Mouse (Mus musculus) limb, embryonic 10.5 days (tissue): ENCODE measurements around the gene Hoxd9. TPM values are rescaled to one million over a fixed set of nuclear protein-coding genes. Genes with fewer than 3 reads are reported as not detected.

ENCODE experiments used
- DNase-seq: peaks from one replicate; pipeline ENCODE4 v3.0.0-alpha.2; 2017; ENCODE audit warnings: low spot score
- H3K27ac ChIP-seq: fragments of 300-500 bp; sonication (generic); 2 replicates; pipeline ENCODE4 v1.5.1; 2016; ENCODE audit warnings: mild to moderate bottlenecking
- H3K27me3 ChIP-seq: fragments of 300-500 bp; sonication (generic); 2 replicates; pipeline ENCODE4 v1.6.1; 2016; ENCODE audit warnings: low read depth, mild to moderate bottlenecking; ENCODE audit not compliant: poor library complexity, severe bottlenecking
- H3K36me3 ChIP-seq: fragments of 300-500 bp; sonication (generic); 2 replicates; pipeline ENCODE4 v1.6.1; 2016; ENCODE audit warnings: mild to moderate bottlenecking, moderate library complexity
- H3K4me1 ChIP-seq: fragments of 300-500 bp; sonication (generic); 2 replicates; pipeline ENCODE4 v1.6.1; 2016
- H3K4me3 ChIP-seq: fragments of 300-500 bp; sonication (generic); 2 replicates; pipeline ENCODE4 v1.5.1; 2016; ENCODE audit warnings: mild to moderate bottlenecking, moderate library complexity
- H3K9me3 ChIP-seq: fragments of 300-500 bp; sonication (generic); replicated peaks from 2 replicates; pipeline ENCODE4 v1.6.1; 2016; ENCODE audit warnings: mild to moderate bottlenecking
- WGBS: fragments of 180-500 bp; shearing (Covaris S2); methylation state at CpG from one replicate; pipeline ENCODE4 v1.1.7; 2016; 5-methylcytosine and 5-hydroxymethylcytosine counted together
- polyA plus RNA-seq: library from polyadenylated mRNA; unstranded; fragments of >200 nt; fragmentation: Nextera tagmentation; extraction: Ambion mirVana; gene quantifications from 2 replicates; pipeline ENCODE4 v1.2.1, GENCODE M21; 2016

The Hoxd9 gene
- polyA plus RNA-seq, result 38.0 and 52.3 TPM in 2 replicates

DNA sequence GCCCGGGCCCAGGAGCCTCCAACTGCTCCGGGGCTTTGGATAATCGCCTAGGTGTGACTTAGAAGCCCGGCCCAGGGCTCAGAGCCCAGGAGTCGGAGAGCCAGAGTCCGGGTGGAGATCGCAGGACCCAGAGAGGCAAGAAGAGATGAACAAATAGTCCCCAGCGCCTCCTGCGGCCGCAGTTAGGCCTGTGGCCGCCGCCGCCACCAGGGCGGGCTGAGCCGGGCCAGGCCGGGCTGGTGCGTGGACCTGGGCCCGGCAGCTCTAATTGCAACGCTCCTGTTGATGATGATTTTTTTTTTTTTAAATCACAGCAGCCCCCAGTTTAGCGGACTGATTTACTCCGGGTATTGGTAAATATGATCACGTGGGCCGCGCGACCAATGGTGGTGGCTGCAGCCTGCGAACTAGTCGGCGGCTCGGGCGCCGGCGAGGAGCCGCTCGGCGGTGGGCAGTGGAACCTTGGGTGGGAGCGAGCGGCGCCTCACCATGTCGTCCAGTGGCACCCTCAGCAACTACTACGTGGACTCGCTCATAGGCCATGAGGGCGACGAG, at the start of gene Hoxd9:
Gene Hoxd9 (plus strand): TSS at position 161 of the 555 bp plus-strand sequence.
- H3K27ac ChIP-seq, result peak within 1 kb of the TSS; percentile 99

DNA sequence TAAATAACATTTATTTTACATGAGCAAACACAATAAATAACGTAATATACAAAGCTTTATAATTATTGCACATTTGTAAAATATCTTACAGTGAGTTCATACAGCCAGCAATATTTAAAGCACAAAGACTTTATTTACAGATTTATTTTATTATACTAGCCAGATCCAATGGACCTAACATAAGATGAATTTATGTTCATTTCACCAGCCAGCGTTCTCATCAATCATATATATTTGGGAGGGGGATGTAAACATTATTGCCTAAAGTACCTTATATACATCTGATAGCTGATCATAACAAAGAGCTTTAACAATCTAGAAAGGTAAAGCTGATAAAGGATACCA, 44.6 kb upstream of the Hoxd9 start:
- WGBS, result 38% methylated on average over 2 of the region's 2 CpGs

More for the DNA sequence above, at the start of gene Hoxd9:
- peak; percentile 88 for DNase-seq
- WGBS, result under 1% methylated on average over 43 of the region's 43 CpGs
- peak within 1 kb of the TSS; percentile 80 for H3K4me3 ChIP-seq
- H3K9me3 ChIP-seq, result no peaks in the 10 kb centered on the region
- H3K4me1 ChIP-seq, result peaks cover 74% of the 10 kb centered on the region
- H3K36me3 ChIP-seq, result peaks cover 14% of the 10 kb centered on the region
- peaks cover 58% of the 10 kb centered on the region for H3K27me3 ChIP-seq

DNA sequence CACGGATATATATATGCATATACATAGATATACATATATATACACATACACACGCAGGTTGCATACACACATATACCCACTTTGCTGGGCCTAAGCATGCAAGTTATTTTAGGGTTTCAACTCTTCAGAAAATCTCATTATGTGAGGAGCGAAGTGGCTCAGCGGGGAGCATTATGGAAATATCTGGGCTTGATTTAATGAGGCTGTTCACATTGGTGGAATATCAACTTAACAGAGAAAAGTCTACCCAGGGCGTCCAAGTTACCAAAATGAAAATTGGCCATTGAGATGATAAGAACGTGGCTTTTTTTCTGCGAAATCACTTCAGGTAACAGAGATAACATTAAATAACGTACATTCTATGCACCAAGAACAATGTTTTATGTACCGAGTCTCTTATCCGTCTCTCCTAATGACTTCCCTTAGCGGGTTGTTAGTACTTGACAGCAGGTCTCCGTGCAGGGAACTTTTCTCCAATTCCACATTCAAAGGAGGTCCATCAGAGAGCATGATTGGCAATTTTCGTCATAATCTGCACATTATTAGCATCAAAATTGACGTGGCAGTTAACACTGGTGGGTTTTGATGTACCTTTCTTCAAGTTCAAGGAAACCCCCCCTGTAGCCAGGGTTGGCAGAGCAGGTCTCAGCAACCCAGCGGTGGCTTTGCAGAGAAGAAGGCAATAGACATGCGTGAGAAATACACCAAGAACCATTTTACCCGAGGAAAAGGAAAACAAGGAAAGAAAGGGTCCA, 43.6 kb upstream of the Hoxd9 start:
- no peak overlapping the region for H3K27ac ChIP-seq
- DNase-seq, result no peak
- H3K9me3 ChIP-seq, result no peaks in the 10 kb centered on the region
- no peaks in the 10 kb centered on the region for H3K36me3 ChIP-seq
- peaks cover 54% of the 10 kb centered on the region for H3K4me1 ChIP-seq
- no peak overlapping the region for H3K4me3 ChIP-seq
- WGBS, result 14% methylated on average over 17 of the region's 17 CpGs
- peaks cover 98% of the 10 kb centered on the region for H3K27me3 ChIP-seq

More for the DNA sequence above, 44.6 kb upstream of the Hoxd9 start:
- Histone ChIP-seq H3K27me3 (peaks cover 98% of the 10 kb centered on the region), H3K9me3 (no peaks in the 10 kb centered on the region), H3K27ac (no peak overlapping the region), H3K4me3 (no peak overlapping the region), H3K4me1 (peaks cover 55% of the 10 kb centered on the region), H3K36me3 (no peaks in the 10 kb centered on the region)
- no peak for DNase-seq

GRCm38 (mm10) chr2:74654743-74655419, 42.6 kb upstream of the Hoxd9 start:
- Histone ChIP-seq H3K4me1 (peaks cover 48% of the 10 kb centered on the region), H3K27ac (peak overlapping the region; percentile 72), H3K4me3 (peak overlapping the region; percentile 51), H3K9me3 (no peaks in the 10 kb centered on the region), H3K36me3 (no peaks in the 10 kb centered on the region), H3K27me3 (peaks cover 98% of the 10 kb centered on the region)
- 5% methylated on average over 20 of the region's 20 CpGs for WGBS
- peak; percentile 51 for DNase-seq

DNA sequence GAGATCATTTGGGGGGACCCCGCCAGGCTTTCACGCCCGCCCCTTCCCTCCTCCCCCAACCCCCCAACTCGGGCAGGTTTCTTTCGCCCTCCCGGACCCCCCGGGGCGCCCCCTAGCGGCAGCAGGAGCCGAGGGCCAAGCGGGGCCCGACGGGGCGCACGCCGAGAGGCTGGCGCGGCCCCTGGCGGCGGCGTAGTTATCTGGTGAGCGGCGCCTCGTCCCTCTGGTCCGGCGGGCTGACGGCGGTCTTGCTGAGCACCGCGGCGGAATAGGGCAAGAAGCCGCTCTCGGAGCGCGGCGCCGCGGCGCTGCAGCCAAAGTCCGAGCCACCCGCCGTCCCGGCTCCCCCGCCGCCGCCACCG, 42.1 kb upstream of the Hoxd9 start:
- H3K4me1 ChIP-seq, result peaks cover 43% of the 10 kb centered on the region
- DNase-seq, result peak; percentile 72
- 1% methylated on average over 47 of the region's 47 CpGs for WGBS
- H3K27me3 ChIP-seq, result peaks cover 98% of the 10 kb centered on the region
- H3K9me3 ChIP-seq, result no peaks in the 10 kb centered on the region
- H3K36me3 ChIP-seq, result no peaks in the 10 kb centered on the region
- peak overlapping the region; percentile 51 for H3K4me3 ChIP-seq
- H3K27ac ChIP-seq, result peak overlapping the region; percentile 72

DNA sequence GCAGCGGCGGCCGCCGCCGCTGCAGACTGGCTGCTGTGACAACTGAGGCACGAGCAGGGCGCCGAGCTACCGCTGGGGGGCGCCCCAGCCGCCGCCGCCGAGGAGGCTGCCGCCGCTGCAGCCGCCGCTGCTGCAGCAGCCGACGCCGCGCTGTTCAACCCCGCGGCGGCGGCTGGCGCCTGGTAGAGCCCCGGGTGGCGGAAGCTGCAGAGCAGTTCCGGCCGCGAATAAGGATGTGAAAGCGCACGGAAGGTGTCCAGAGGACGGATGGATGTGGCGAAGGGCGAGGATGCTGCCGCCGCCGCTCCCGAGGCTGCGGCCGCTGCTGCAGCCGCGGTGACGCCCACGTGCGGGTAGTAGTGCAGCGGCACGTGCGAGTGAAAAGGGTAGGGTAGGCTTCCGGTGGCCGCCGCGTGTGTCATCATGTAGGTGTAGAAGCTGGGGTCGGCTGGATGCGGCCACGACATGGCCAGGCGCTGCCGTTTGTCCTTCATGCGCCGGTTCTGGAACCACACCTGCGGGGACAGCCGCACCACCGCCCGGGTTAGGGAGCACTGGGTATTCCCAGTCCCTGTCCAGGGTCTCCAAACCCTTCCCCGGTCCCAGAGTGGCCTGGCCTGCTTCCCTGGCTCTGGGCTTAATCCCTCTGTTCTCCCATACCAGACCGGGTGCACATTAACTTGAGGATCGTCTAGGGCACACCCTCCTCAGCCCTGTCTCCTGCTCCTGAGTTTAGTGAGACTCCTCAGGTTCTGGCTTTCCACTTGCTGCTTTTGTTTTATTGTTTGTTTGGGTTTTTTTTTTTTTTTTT, 41.5 kb upstream of the Hoxd9 start:
- Histone ChIP-seq H3K27me3 (peaks cover 99% of the 10 kb centered on the region), H3K9me3 (no peaks in the 10 kb centered on the region), H3K36me3 (no peaks in the 10 kb centered on the region), H3K27ac (peak overlapping the region; percentile 72), H3K4me3 (peak overlapping the region; percentile 51), H3K4me1 (peaks cover 41% of the 10 kb centered on the region)
- WGBS, result under 1% methylated on average over 69 of the region's 69 CpGs
- peak; percentile 76 for DNase-seq

DNA sequence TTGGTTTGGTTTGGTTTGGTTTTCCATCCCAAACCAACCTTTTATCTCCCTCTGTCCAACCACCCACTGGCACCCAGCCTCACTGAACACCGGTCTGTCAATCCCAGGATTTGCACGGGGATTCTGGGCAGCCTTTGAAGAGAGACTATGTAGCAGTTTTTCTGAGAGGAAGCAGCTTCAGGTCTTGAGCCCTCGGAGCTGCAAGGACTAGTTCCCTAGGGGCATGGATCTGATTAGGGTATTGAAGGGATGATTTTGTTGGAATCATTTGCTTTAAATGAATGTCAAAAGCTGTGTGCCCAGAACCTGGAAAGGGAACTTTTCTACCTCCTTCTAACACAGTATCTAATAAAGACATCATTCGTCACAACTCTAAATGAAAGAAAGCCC, 40.9 kb upstream of the Hoxd9 start:
- Histone ChIP-seq H3K27ac (peak overlapping the region; percentile 25; the same call in 1 of the 2 replicates), H3K4me1 (peaks cover 44% of the 10 kb centered on the region), H3K27me3 (peaks cover 99% of the 10 kb centered on the region), H3K9me3 (no peaks in the 10 kb centered on the region), H3K4me3 (peak overlapping the region; percentile 51; the same call in 1 of the 2 replicates), H3K36me3 (no peaks in the 10 kb centered on the region)
- DNase-seq, result peak; percentile 53
- 5% methylated on average over 4 of the region's 4 CpGs for WGBS

GRCm38 (mm10) chr2:74657251-74658023, 40.1 kb upstream of the Hoxd9 start:
- 3% methylated on average over 62 of the region's 62 CpGs for WGBS
- peak; percentile 77 for DNase-seq

GRCm38 (mm10) chr2:74658024-74658666, 39.4 kb upstream of the Hoxd9 start:
- no peaks in the 10 kb centered on the region for H3K36me3 ChIP-seq
- peaks cover 49% of the 10 kb centered on the region for H3K4me1 ChIP-seq
- no peak for DNase-seq
- peak overlapping the region; percentile 48 for H3K4me3 ChIP-seq
- under 1% methylated on average over 15 of the region's 15 CpGs for WGBS
- H3K27ac ChIP-seq, result peak overlapping the region; percentile 73
- H3K27me3 ChIP-seq, result peaks cover 99% of the 10 kb centered on the region
- no peaks in the 10 kb centered on the region for H3K9me3 ChIP-seq

More at GRCm38 (mm10) chr2:74657251-74658023, 40.1 kb upstream of the Hoxd9 start:
- Histone ChIP-seq H3K27ac (peak overlapping the region; percentile 73; the same call in 1 of the 2 replicates), H3K36me3 (no peaks in the 10 kb centered on the region), H3K9me3 (no peaks in the 10 kb centered on the region), H3K27me3 (peaks cover 99% of the 10 kb centered on the region), H3K4me3 (peak overlapping the region; percentile 48), H3K4me1 (peaks cover 48% of the 10 kb centered on the region)

DNA sequence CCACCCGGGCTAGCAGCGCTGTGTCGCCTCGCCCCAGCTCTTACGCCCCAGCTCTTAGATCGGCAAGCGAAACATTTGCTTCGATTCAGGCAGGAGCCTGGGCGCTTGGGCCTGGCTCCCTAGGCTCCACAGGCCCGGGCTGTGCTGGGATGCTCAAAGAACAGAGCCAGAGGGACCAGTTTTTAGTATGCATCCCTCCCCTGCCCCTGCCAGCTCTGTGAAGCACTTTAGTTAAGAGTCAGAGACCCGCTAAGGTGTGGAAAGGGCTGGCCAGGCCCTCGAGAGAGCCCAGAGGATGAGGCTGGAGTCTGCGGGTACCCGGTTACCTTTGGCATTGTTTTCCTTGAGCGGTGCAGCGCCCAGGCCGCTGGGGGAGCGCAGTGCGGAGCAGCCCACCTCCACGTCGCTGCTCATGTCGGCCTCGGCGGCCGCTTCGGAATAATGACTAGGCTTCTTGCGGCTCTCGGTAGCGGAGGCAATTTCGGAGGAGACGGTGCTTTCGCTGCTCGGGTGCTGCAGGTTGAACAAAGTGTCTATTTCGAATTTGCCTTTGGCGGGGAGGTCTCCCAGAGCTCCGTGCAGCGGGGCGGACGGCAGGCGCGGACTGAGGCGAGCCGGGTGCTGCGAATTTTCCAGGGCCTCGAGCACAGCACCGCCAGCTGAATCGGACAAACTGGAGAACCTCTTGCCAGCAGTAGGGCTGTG, 38.7 kb upstream of the Hoxd9 start:
- DNase-seq, result peak; percentile 78
- under 1% methylated on average over 47 of the region's 47 CpGs for WGBS

GRCm38 (mm10) chr2:74659507-74660005, 38.0 kb upstream of the Hoxd9 start, which contains the start of gene Evx2:
Gene Evx2, minus strand, starts transcription at chr2:74659557.
- peaks cover 100% of the 10 kb centered on the region for H3K27me3 ChIP-seq
- no peaks in the 10 kb centered on the region for H3K36me3 ChIP-seq
- peak; percentile 65 for DNase-seq
- peak within 1 kb of the TSS; percentile 73 for H3K27ac ChIP-seq
- no peaks in the 10 kb centered on the region for H3K9me3 ChIP-seq
- H3K4me3 ChIP-seq, result peak within 1 kb of the TSS; percentile 48
- WGBS, result under 1% methylated on average over 28 of the region's 28 CpGs
- H3K4me1 ChIP-seq, result peaks cover 54% of the 10 kb centered on the region

More for the DNA sequence above, 38.7 kb upstream of the Hoxd9 start:
- Histone ChIP-seq H3K4me3 (peak overlapping the region; percentile 48), H3K9me3 (no peaks in the 10 kb centered on the region), H3K4me1 (peaks cover 54% of the 10 kb centered on the region), H3K27me3 (peaks cover 100% of the 10 kb centered on the region), H3K27ac (peak overlapping the region; percentile 73), H3K36me3 (no peaks in the 10 kb centered on the region)
